Mouse (Mus musculus): ENCODE data around the gene Gm4559. TPM values are rescaled to one million over a fixed set of nuclear protein-coding genes. Genes with fewer than 3 reads are reported as not detected.
"Not testable (repeated sequence)": the region's sequence is repeated elsewhere in the genome, so short reads cannot be mapped to it uniquely, and the experiment has no call there.

Gene Gm4559
- total RNA-seq, 2 experiments from 2014 or later: not detected

GRCm38 (mm10) chr7:142284023-142284591 lies 9.9 kb upstream of the Gm4559 start:
- peak; percentile 35 for DNase-seq (ENCODE audit: low spot score)
- intact Hi-C loops (cut with DNase I): loop anchor here (10.0 kb wide), 1 partner anchor 139 kb away; the partner anchor contains the start of gene Gm45337

- intact Hi-C loops (cut with DNase I): loop anchor here (10.0 kb wide), 1 partner anchor 138 kb away; the partner anchor contains the start of gene Gm45337
- not testable (repeated sequence) for DNase-seq (ENCODE audit: low spot score)
Observed at GRCm38 (mm10) chr7:142282847-142283246, 8.7 kb upstream of the Gm4559 start.

GRCm38 (mm10) chr7:142279291-142279690 lies 5.1 kb upstream of the Gm4559 start:
- intact Hi-C loops (cut with DNase I); DNase-seq (ENCODE audit: low spot score): not testable (repeated sequence)

GRCm38 (mm10) chr7:142278183-142278582 lies 4.0 kb upstream of the Gm4559 start:
- not testable (repeated sequence) for DNase-seq (ENCODE audit: low spot score)
- intact Hi-C loops (cut with DNase I): loop anchor here (1.0 kb wide), 1 partner anchor 15 kb away; no protein-coding TSS in a partner anchor

- DNase-seq (ENCODE audit: low spot score); intact Hi-C loops (cut with DNase I): not testable (repeated sequence)
Observed at GRCm38 (mm10) chr7:142258254-142258653, 15.9 kb downstream of the Gm4559 start, which contains the start of gene Gm2431. Gm2431 (minus strand) TSS chr7:142258354.

GRCm38 (mm10) chr7:142255517-142255916 lies 18.6 kb downstream of the Gm4559 start:
- intact Hi-C loops (cut with DNase I): no loop called here
- no peak for DNase-seq (ENCODE audit: low spot score)

- intact Hi-C loops (cut with DNase I): loop anchor here (1.0 to 5.0 kb wide), 2 partner anchors 105 to 178 kb away; no protein-coding TSS in a partner anchor
- DNase-seq (ENCODE audit: low spot score): no peak
Observed at GRCm38 (mm10) chr7:142249824-142250223, 24.3 kb downstream of the Gm4559 start.

GRCm38 (mm10) chr7:142240978-142241377 lies 33.2 kb downstream of the Gm4559 start, which contains the start of gene Gm40460:
Gm40460 (minus strand) TSS chr7:142241078.
- DNase-seq (ENCODE audit: low spot score): no peak

GRCm38 (mm10) chr7:142231540-142231939 lies 42.6 kb downstream of the Gm4559 start:
- DNase-seq (ENCODE audit: low spot score): no peak
- intact Hi-C loops (cut with DNase I): no loop called here

More at GRCm38 (mm10) chr7:142240978-142241377, 33.2 kb downstream of the Gm4559 start, which contains the start of gene Gm40460:
- intact Hi-C loops (cut with DNase I): no loop called here

- DNase-seq (ENCODE audit: low spot score); intact Hi-C loops (cut with DNase I): not testable (repeated sequence)
Observed at GRCm38 (mm10) chr7:142229871-142230270, 44.3 kb downstream of the Gm4559 start, which contains the start of gene Krtap5-5. Krtap5-5 (minus strand) TSS chr7:142229971.

- intact Hi-C loops (cut with DNase I): no loop called here
- DNase-seq (ENCODE audit: low spot score): no peak
Observed at GRCm38 (mm10) chr7:142224518-142224917, 49.6 kb downstream of the Gm4559 start.

Other genes with a start within 250 kb of the Gm4559 start
- gene Mob2, start 213.3 kb downstream of the Gm4559 start, total RNA-seq (2021): 10 to 100 TPM; 40.2 to 40.7 TPM
- 10 to 100 TPM; 39.7 to 53.5 TPM for gene Dusp8, start 178.5 kb downstream of the Gm4559 start, total RNA-seq (2021)
- gene Gm45618, start 153.6 kb downstream of the Gm4559 start, total RNA-seq (2021): not detected
- not detected for gene Gm39115, start 138.3 kb downstream of the Gm4559 start, total RNA-seq (2021)
- gene Gm45337, start 129.8 kb downstream of the Gm4559 start, total RNA-seq (2021): not detected
- not detected for gene Gm29735, start 117.2 kb downstream of the Gm4559 start, total RNA-seq (2021)
- not detected for gene Gm4553, start 108.6 kb downstream of the Gm4559 start, total RNA-seq (2021)
- not detected for gene Krtap5-2, start 98.4 kb downstream of the Gm4559 start, total RNA-seq (2021)
- gene Gm10153, start 84.0 kb downstream of the Gm4559 start, total RNA-seq (2021): not detected
- gene Krtap5-3, start 73.0 kb downstream of the Gm4559 start, total RNA-seq (2021): not detected
- not detected for gene Gm7579, start 62.5 kb downstream of the Gm4559 start, total RNA-seq (2021)
- gene Krtap5-5, start 44.4 kb downstream of the Gm4559 start, total RNA-seq (2021): not detected
- not detected for gene Gm40460, start 33.3 kb downstream of the Gm4559 start, total RNA-seq (2021)
- not detected for gene Gm2431, start 16.0 kb downstream of the Gm4559 start, total RNA-seq (2021)
- gene Krtap5-1, start 22.8 kb upstream of the Gm4559 start, total RNA-seq (2021): not detected
- gene Krtap5-4, start 29.2 kb upstream of the Gm4559 start, total RNA-seq (2021): not detected
- 1 to 10 TPM; 1.8 to 2.0 TPM for gene Ifitm10, start 99.4 kb upstream of the Gm4559 start, total RNA-seq (2021)
- 1 to 10 TPM; 3.0 to 4.1 TPM for gene Gm49369, start 108.3 kb upstream of the Gm4559 start, total RNA-seq (2021)
- 100 to 1,000 TPM; 692 to 727 TPM for gene Ctsd, start 113.7 kb upstream of the Gm4559 start, total RNA-seq (2021)
- not detected for gene Syt8, start 160.5 kb upstream of the Gm4559 start, total RNA-seq (2021)
- gene Tnni2, start 167.4 kb upstream of the Gm4559 start, total RNA-seq (2021): 1 to 10 TPM; 4.4 to 7.1 TPM
- gene Lsp1, start 186.4 kb upstream of the Gm4559 start, total RNA-seq (2021): 10 to 100 TPM; 43.7 to 48.1 TPM
- gene Tnnt3, start 224.5 kb upstream of the Gm4559 start, total RNA-seq (2021): 1 to 10 TPM in 1 of 2 experiments, not detected in 1; 2.0 TPM

Measured in heart, postnatal 25 days (tissue).